Mouse (Mus musculus) neural tube, embryonic 15.5 days (tissue): Measurements from ENCODE around the gene Armc5. TPM values are rescaled to one million over a fixed set of nuclear protein-coding genes. Genes with fewer than 3 reads are reported as not detected.

ENCODE experiments used
- ATAC-seq: fragments of 200-750 bp; cut with Nextera tagmentation; 2 replicates; pipeline ENCODE4 v1.8.0; 2017; ENCODE audit warnings: mild to moderate bottlenecking, moderate TSS enrichment, moderate library complexity; ENCODE audit not compliant: low FRiP score
- H3K27ac ChIP-seq: fragments of 300-500 bp; sonication (generic); replicated peaks from 2 replicates; pipeline ENCODE4 v1.5.1; 2015; ENCODE audit warnings: mild to moderate bottlenecking, inconsistent platforms
- H3K27me3 ChIP-seq: fragments of 300-500 bp; sonication (generic); replicated peaks from 2 replicates; pipeline ENCODE4 v1.6.1; 2015; ENCODE audit warnings: inconsistent platforms
- H3K36me3 ChIP-seq: fragments of 300-500 bp; sonication (generic); 2 replicates; pipeline ENCODE4 v1.6.1; 2015; ENCODE audit warnings: inconsistent platforms
- H3K4me1 ChIP-seq: fragments of 300-500 bp; sonication (generic); 2 replicates; pipeline ENCODE4 v1.6.1; 2015; ENCODE audit warnings: inconsistent platforms
- H3K4me2 ChIP-seq: fragments of 300-500 bp; sonication (generic); 2 replicates; pipeline ENCODE4 v1.6.1; 2015; ENCODE audit warnings: inconsistent platforms, mild to moderate bottlenecking, moderate library complexity
- H3K4me3 ChIP-seq: fragments of 300-500 bp; sonication (generic); replicated peaks from 2 replicates; pipeline ENCODE4 v1.5.1; 2015; ENCODE audit warnings: mild to moderate bottlenecking, inconsistent platforms
- H3K9ac ChIP-seq: fragments of 300-500 bp; sonication (generic); replicated peaks from 2 replicates; pipeline ENCODE4 v1.6.1; 2015; ENCODE audit warnings: mild to moderate bottlenecking, inconsistent platforms
- H3K9me3 ChIP-seq: fragments of 300-500 bp; sonication (generic); replicated peaks from 2 replicates; pipeline ENCODE4 v1.6.1; 2016; ENCODE audit warnings: inconsistent platforms
- WGBS: fragments of 180-500 bp; shearing (Covaris S2); methylation state at CpG from one replicate; pipeline ENCODE4 v1.1.7; 2015; ENCODE audit warnings: mixed read lengths; 5-methylcytosine and 5-hydroxymethylcytosine counted together
- polyA plus RNA-seq: library from polyadenylated mRNA; unstranded; fragments of >200 nt; fragmentation: Nextera tagmentation; extraction: Ambion mirVana; gene quantifications from 2 replicates; pipeline ENCODE4 v1.2.1, GENCODE M21; 2015

Armc5 gene
- polyA plus RNA-seq = 13.8 and 14.0 TPM in 2 replicates

GRCm38 (mm10) chr7:128236856-128237592 lies at the start of gene Armc5:
Gene Armc5 (plus strand): TSS chr7:128237342.
- Histone ChIP-seq H3K36me3 (peaks cover 20% of the 10 kb centered on the region), H3K9ac (peak within 1 kb of the TSS; percentile 83), H3K27me3 (no peaks in the 10 kb centered on the region), H3K4me3 (peak within 1 kb of the TSS; percentile 77), H3K4me1 (peaks cover 31% of the 10 kb centered on the region), H3K27ac (peak within 1 kb of the TSS; percentile 100), H3K4me2 (peak within 1 kb of the TSS; percentile 72), H3K9me3 (no peaks in the 10 kb centered on the region)
- ATAC-seq = peak; percentile 23; the same call in 1 of the 2 replicates
- WGBS = 28% methylated on average over 37 of the region's 37 CpGs

GRCm38 (mm10) chr7:128201607-128202006 lies 35.5 kb upstream of the Armc5 start:
- no peaks in the 10 kb centered on the region for H3K36me3 ChIP-seq
- H3K9me3 ChIP-seq = no peaks in the 10 kb centered on the region
- H3K9ac ChIP-seq = no peak overlapping the region
- 91% methylated on average over 9 of the region's 9 CpGs for WGBS
- no peak overlapping the region for H3K4me2 ChIP-seq
- no peak for ATAC-seq
- no peak overlapping the region for H3K27ac ChIP-seq
- H3K27me3 ChIP-seq = no peaks in the 10 kb centered on the region
- no peaks in the 10 kb centered on the region for H3K4me1 ChIP-seq
- no peak overlapping the region for H3K4me3 ChIP-seq

- Histone ChIP-seq H3K4me3 (no peak overlapping the region), H3K36me3 (no peaks in the 10 kb centered on the region), H3K9ac (no peak overlapping the region), H3K27ac (no peak overlapping the region), H3K4me2 (no peak overlapping the region), H3K4me1 (no peaks in the 10 kb centered on the region), H3K9me3 (no peaks in the 10 kb centered on the region), H3K27me3 (no peaks in the 10 kb centered on the region)
- ATAC-seq = no peak
- WGBS = 77% methylated on average over 9 of the region's 9 CpGs
These were observed 34.1 kb upstream of the Armc5 start for GRCm38 (mm10) chr7:128203071-128203470.

- Histone ChIP-seq H3K36me3 (no peaks in the 10 kb centered on the region), H3K9me3 (no peaks in the 10 kb centered on the region), H3K4me2 (no peak overlapping the region), H3K4me3 (no peak overlapping the region), H3K9ac (no peak overlapping the region), H3K27ac (no peak overlapping the region), H3K27me3 (no peaks in the 10 kb centered on the region), H3K4me1 (no peaks in the 10 kb centered on the region)
- 88% methylated on average over 8 of the region's 8 CpGs for WGBS
- no peak for ATAC-seq
These were observed 33.0 kb upstream of the Armc5 start for GRCm38 (mm10) chr7:128204179-128204578.

- Histone ChIP-seq H3K4me3 (no peak overlapping the region), H3K4me1 (no peaks in the 10 kb centered on the region), H3K9me3 (no peaks in the 10 kb centered on the region), H3K4me2 (no peak overlapping the region), H3K27me3 (no peaks in the 10 kb centered on the region), H3K27ac (no peak overlapping the region), H3K9ac (no peak overlapping the region), H3K36me3 (no peaks in the 10 kb centered on the region)
- 92% methylated on average over 18 of the region's 18 CpGs for WGBS
- ATAC-seq = no peak
These were observed 31.4 kb upstream of the Armc5 start for GRCm38 (mm10) chr7:128205695-128206094.

GRCm38 (mm10) chr7:128206152-128206551 lies 31.0 kb upstream of the Armc5 start, which contains the start of gene Cox6a2:
Gene Cox6a2 (minus strand): TSS chr7:128206387.
- Histone ChIP-seq H3K36me3 (no peaks in the 10 kb centered on the region), H3K4me1 (no peaks in the 10 kb centered on the region), H3K27me3 (no peaks in the 10 kb centered on the region), H3K27ac (no peak within 1 kb of the TSS), H3K9ac (no peak within 1 kb of the TSS), H3K4me3 (no peak within 1 kb of the TSS), H3K4me2 (no peak within 1 kb of the TSS), H3K9me3 (no peaks in the 10 kb centered on the region)
- 86% methylated on average over 6 of the region's 6 CpGs for WGBS
- no peak for ATAC-seq

- no peak overlapping the region for H3K4me2 ChIP-seq
- H3K9me3 ChIP-seq = no peaks in the 10 kb centered on the region
- H3K27me3 ChIP-seq = no peaks in the 10 kb centered on the region
- no peak overlapping the region for H3K4me3 ChIP-seq
- no peak overlapping the region for H3K27ac ChIP-seq
- no peak for ATAC-seq
- 5% methylated on average over 4 of the region's 4 CpGs for WGBS
- no peaks in the 10 kb centered on the region for H3K4me1 ChIP-seq
- H3K36me3 ChIP-seq = no peaks in the 10 kb centered on the region
- no peak overlapping the region for H3K9ac ChIP-seq
These were observed 29.0 kb upstream of the Armc5 start for GRCm38 (mm10) chr7:128208187-128208586.

- no peaks in the 10 kb centered on the region for H3K9me3 ChIP-seq
- no peaks in the 10 kb centered on the region for H3K4me1 ChIP-seq
- H3K9ac ChIP-seq = no peak overlapping the region
- H3K36me3 ChIP-seq = no peaks in the 10 kb centered on the region
- H3K27me3 ChIP-seq = no peaks in the 10 kb centered on the region
- no peak overlapping the region for H3K4me2 ChIP-seq
- H3K27ac ChIP-seq = no peak overlapping the region
- 68% methylated on average over 3 of the region's 3 CpGs for WGBS
- no peak for ATAC-seq
- no peak overlapping the region for H3K4me3 ChIP-seq
These were observed 27.3 kb upstream of the Armc5 start for GRCm38 (mm10) chr7:128209826-128210225.

- ATAC-seq = no peak
- H3K36me3 ChIP-seq = no peaks in the 10 kb centered on the region
- 91% methylated on average over 4 of the region's 4 CpGs for WGBS
These were observed 17.2 kb upstream of the Armc5 start for GRCm38 (mm10) chr7:128219952-128220351.

GRCm38 (mm10) chr7:128220936-128221335 lies 16.2 kb upstream of the Armc5 start:
- ATAC-seq = no peak
- H3K9ac ChIP-seq = no peak overlapping the region
- H3K4me2 ChIP-seq = no peak overlapping the region
- H3K9me3 ChIP-seq = no peaks in the 10 kb centered on the region
- no peak overlapping the region for H3K4me3 ChIP-seq
- no peaks in the 10 kb centered on the region for H3K4me1 ChIP-seq
- no peak overlapping the region for H3K27ac ChIP-seq
- H3K27me3 ChIP-seq = no peaks in the 10 kb centered on the region
- no peaks in the 10 kb centered on the region for H3K36me3 ChIP-seq
- WGBS = 82% methylated on average over 3 of the region's 3 CpGs

More at GRCm38 (mm10) chr7:128219952-128220351, 17.2 kb upstream of the Armc5 start:
- Histone ChIP-seq H3K4me1 (no peaks in the 10 kb centered on the region), H3K9ac (no peak overlapping the region), H3K27me3 (no peaks in the 10 kb centered on the region), H3K4me3 (no peak overlapping the region), H3K9me3 (no peaks in the 10 kb centered on the region), H3K27ac (no peak overlapping the region), H3K4me2 (no peak overlapping the region)

- Histone ChIP-seq H3K4me1 (peaks cover 4% of the 10 kb centered on the region), H3K9me3 (no peaks in the 10 kb centered on the region), H3K9ac (no peak overlapping the region), H3K27me3 (no peaks in the 10 kb centered on the region), H3K27ac (no peak overlapping the region), H3K4me2 (no peak overlapping the region), H3K36me3 (no peaks in the 10 kb centered on the region), H3K4me3 (no peak overlapping the region)
- 50% methylated on average over 8 of the region's 8 CpGs for whole genome bisulfite sequencing
- ATAC-seq = no peak
These were observed 5.4 kb upstream of the Armc5 start for GRCm38 (mm10) chr7:128231741-128232140.

GRCm38 (mm10) chr7:128234796-128235195 lies 2.3 kb upstream of the Armc5 start:
- no peaks in the 10 kb centered on the region for H3K9me3 ChIP-seq
- ATAC-seq = no peak
- H3K27ac ChIP-seq = no peak overlapping the region
- H3K4me1 ChIP-seq = peaks cover 21% of the 10 kb centered on the region
- H3K4me3 ChIP-seq = no peak overlapping the region
- WGBS = 89% methylated on average over 2 of the region's 2 CpGs
- no peak overlapping the region for H3K4me2 ChIP-seq
- no peaks in the 10 kb centered on the region for H3K27me3 ChIP-seq
- H3K9ac ChIP-seq = no peak overlapping the region
- H3K36me3 ChIP-seq = no peaks in the 10 kb centered on the region; the same call in 1 of the 2 replicates
